Mouse (Mus musculus): Measurements from ENCODE around the gene Olfr361. TPM values are rescaled to one million over a fixed set of nuclear protein-coding genes. Genes with fewer than 3 reads are reported as not detected.
"Not testable (repeated sequence)": the region's sequence is repeated elsewhere in the genome, so short reads cannot be mapped to it uniquely, and the experiment has no call there.

The Olfr361 gene
- not detected in 2 replicates for polyA plus RNA-seq (2011; ENCODE audit: insufficient read depth, insufficient read length, low replicate concordance, missing spikeins)

DNA sequence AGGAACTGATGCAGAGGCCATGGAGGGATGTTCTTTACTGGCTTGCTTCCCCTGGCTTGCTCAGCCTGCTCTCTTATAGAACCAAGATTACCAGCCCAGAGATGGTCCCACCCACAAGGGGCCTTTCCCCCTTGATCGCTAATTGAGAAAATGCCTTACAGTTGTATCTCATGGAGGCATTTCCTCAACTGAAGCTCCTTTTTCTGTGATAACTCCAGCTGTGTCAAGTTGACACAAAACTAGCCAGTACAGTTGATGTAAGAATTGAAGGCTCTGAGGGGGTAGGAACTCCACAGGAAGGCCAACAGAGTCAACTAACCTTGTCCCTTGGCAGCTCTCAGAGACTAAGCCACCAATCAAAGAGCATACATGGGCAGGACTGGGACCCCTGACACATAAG is at the start of gene Olfr361:
Gene Olfr361, minus strand, starts transcription at position 101 of the 400 bp plus-strand sequence.
- 60% methylated on average over 1 of the region's 1 CpGs for WGBS
- H3K4me1 ChIP-seq (ENCODE audit: control insufficient read depth, insufficient read depth, low read length); H3K4me3 ChIP-seq (replicated peaks; ENCODE audit: control insufficient read depth, low read depth, low read length); H3K27ac ChIP-seq (ENCODE audit: control insufficient read depth, insufficient read depth, low read depth, low read length, poor library complexity): not testable (repeated sequence)

DNA sequence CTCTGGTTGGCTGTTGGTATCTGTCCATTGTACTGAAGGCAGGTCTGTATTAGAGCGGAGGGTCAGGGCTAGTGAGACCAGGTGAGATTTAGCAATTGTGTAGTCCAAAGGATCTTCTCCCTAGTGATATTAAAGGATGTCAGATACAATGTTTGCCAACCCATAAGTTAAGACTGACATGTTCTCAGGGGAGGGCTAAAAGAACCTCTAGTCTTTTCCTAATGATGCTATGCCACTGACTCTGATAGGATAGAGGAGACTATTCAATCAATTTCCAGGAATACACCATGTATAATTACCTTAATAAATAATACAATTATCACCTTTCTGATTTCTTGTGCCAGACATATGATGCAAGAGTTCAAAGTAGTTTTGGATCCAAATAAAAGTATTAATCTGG is 28.7 kb upstream of the Olfr361 start, which contains the start of gene Olfr362:
Gene Olfr362, minus strand, starts transcription at position 101 of the 400 bp plus-strand sequence.
- no peaks in the 10 kb centered on the region for H3K4me1 ChIP-seq (ENCODE audit: control insufficient read depth, insufficient read depth, low read length)
- TF ChIP-seq POLR2A (IDR thresholded peaks at IDR 0.05; ENCODE audit: borderline replicate concordance, control insufficient read depth, low read depth, low read length), result no peak
- no peak for TF ChIP-seq CTCF (IDR thresholded peaks at IDR 0.05; ENCODE audit: control insufficient read depth, insufficient read depth, low read length)
- 82% methylated on average over 1 of the region's 1 CpGs for WGBS
- no peak within 1 kb of the TSS for H3K27ac ChIP-seq (ENCODE audit: control insufficient read depth, insufficient read depth, low read depth, low read length, poor library complexity)
- no peak within 1 kb of the TSS for H3K4me3 ChIP-seq (replicated peaks; ENCODE audit: control insufficient read depth, low read depth, low read length)

DNA sequence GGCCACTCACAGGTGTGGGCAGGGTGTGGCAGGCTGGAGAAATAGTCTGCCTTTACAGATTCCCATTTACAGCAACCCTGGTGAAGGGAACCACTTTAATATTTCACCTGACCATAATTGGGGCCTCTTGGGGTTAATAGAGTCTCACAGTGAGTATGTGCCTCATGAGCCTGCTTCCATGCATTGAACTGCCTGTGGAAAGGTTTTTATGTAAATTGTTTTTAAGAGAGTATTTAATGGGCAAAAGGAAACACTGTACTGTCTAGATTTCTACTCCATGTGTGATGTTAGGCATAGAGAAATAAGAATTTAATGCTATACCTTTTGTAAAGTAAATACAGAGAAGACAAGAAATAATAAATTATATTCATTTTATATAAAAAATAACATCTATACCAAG is 23.6 kb downstream of the Olfr361 start, which contains the start of gene Olfr360:
Gene Olfr360, plus strand, starts transcription at position 301 of the 400 bp plus-strand sequence.
- H3K4me1 ChIP-seq (ENCODE audit: control insufficient read depth, insufficient read depth, low read length), result no peaks in the 10 kb centered on the region
- TF ChIP-seq POLR2A (IDR thresholded peaks at IDR 0.05; ENCODE audit: borderline replicate concordance, control insufficient read depth, low read depth, low read length) (no peak), CTCF (IDR thresholded peaks at IDR 0.05; ENCODE audit: control insufficient read depth, insufficient read depth, low read length) (no peak)
- H3K4me3 ChIP-seq (replicated peaks; ENCODE audit: control insufficient read depth, low read depth, low read length), result no peak within 1 kb of the TSS
- H3K27ac ChIP-seq (ENCODE audit: control insufficient read depth, insufficient read depth, low read depth, low read length, poor library complexity), result no peak within 1 kb of the TSS

Other genes starting within 250 kb of the Olfr361 start
- not detected in 2 replicates for gene Olfr350, start 243.0 kb downstream of the Olfr361 start, polyA plus RNA-seq (2011; ENCODE audit: insufficient read depth, insufficient read length, low replicate concordance, missing spikeins)
- not detected in 2 replicates for gene Olfr351, start 226.6 kb downstream of the Olfr361 start, polyA plus RNA-seq (2011; ENCODE audit: insufficient read depth, insufficient read length, low replicate concordance, missing spikeins)
- gene Olfr352, start 220.8 kb downstream of the Olfr361 start, polyA plus RNA-seq (2011; ENCODE audit: insufficient read depth, insufficient read length, low replicate concordance, missing spikeins), result 0.57 and 1.2 TPM in 2 replicates
- not detected in 2 replicates for gene Olfr353, start 196.4 kb downstream of the Olfr361 start, polyA plus RNA-seq (2011; ENCODE audit: insufficient read depth, insufficient read length, low replicate concordance, missing spikeins)
- gene Olfr354, start 183.6 kb downstream of the Olfr361 start, polyA plus RNA-seq (2011; ENCODE audit: insufficient read depth, insufficient read length, low replicate concordance, missing spikeins), result not detected in 2 replicates
- gene Olfr355, start 160.4 kb downstream of the Olfr361 start, polyA plus RNA-seq (2011; ENCODE audit: insufficient read depth, insufficient read length, low replicate concordance, missing spikeins), result not detected in 2 replicates
- gene Olfr356, start 152.2 kb downstream of the Olfr361 start, polyA plus RNA-seq (2011; ENCODE audit: insufficient read depth, insufficient read length, low replicate concordance, missing spikeins), result not detected in 2 replicates
- gene Olfr357, start 95.5 kb downstream of the Olfr361 start, polyA plus RNA-seq (2011; ENCODE audit: insufficient read depth, insufficient read length, low replicate concordance, missing spikeins), result not detected in 2 replicates
- not detected in 2 replicates for gene Olfr358, start 80.0 kb downstream of the Olfr361 start, polyA plus RNA-seq (2011; ENCODE audit: insufficient read depth, insufficient read length, low replicate concordance, missing spikeins)
- not detected in 2 replicates for gene Olfr360, start 23.5 kb downstream of the Olfr361 start, polyA plus RNA-seq (2011; ENCODE audit: insufficient read depth, insufficient read length, low replicate concordance, missing spikeins)
- not detected in 2 replicates for gene Olfr362, start 28.6 kb upstream of the Olfr361 start, polyA plus RNA-seq (2011; ENCODE audit: insufficient read depth, insufficient read length, low replicate concordance, missing spikeins)
- gene Olfr364-ps1, start 50.0 kb upstream of the Olfr361 start, polyA plus RNA-seq (2011; ENCODE audit: insufficient read depth, insufficient read length, low replicate concordance, missing spikeins), result not detected in 2 replicates
- gene Olfr365, start 98.9 kb upstream of the Olfr361 start, polyA plus RNA-seq (2011; ENCODE audit: insufficient read depth, insufficient read length, low replicate concordance, missing spikeins), result not detected in 2 replicates
- gene Olfr366, start 122.3 kb upstream of the Olfr361 start, polyA plus RNA-seq (2011; ENCODE audit: insufficient read depth, insufficient read length, low replicate concordance, missing spikeins), result 0.23 and 0.30 TPM in 2 replicates
- gene Olfr368, start 237.2 kb upstream of the Olfr361 start, polyA plus RNA-seq (2011; ENCODE audit: insufficient read depth, insufficient read length, low replicate concordance, missing spikeins), result not detected in 2 replicates

Measured in bone marrow, adult 2 months (tissue).